In genomic region chr7:44868919-44869696, GRCm38 (mm10) we compare ENCODE assay signal across 8 mouse cellular contexts. TPM values are rescaled to one million over a fixed set of nuclear protein-coding genes. Genes with fewer than 3 reads are reported as not detected.
DNase-seq lines count a peak whose midpoint lies in the region; ATAC-seq and TF ChIP-seq lines count a peak whose summit lies in the region.

No protein-coding gene starts in this region.

- no peak for TF ChIP-seq CTCF in ES-Bruce4 (IDR thresholded peaks at IDR 0.05; ENCODE audit: low read depth, low read length)

- no peak for TF ChIP-seq EP300 in ES-Bruce4 (IDR thresholded peaks at IDR 0.05; ENCODE audit: insufficient read depth, low read depth, low read length)

- WGBS in embryonic facial prominence, embryonic 14.5 days = 1% methylated on average over 61 of the region's 108 CpGs
- under 1% methylated on average over 105 of the region's 108 CpGs for WGBS in heart, embryonic 16.5 days

- peak; percentile 83 for DNase-seq in adrenal gland, postnatal 14 days
- DNase-seq in embryonic facial prominence, embryonic 14.5 days (ENCODE audit: low spot score) = peak; percentile 89
- peak; percentile 81 to 89 for DNase-seq in kidney, postnatal 4 days
- DNase-seq in mesoderm, embryonic 11.5 days (ENCODE audit: low read depth, low spot score) = peak; percentile 73
- DNase-seq in splenic B cell, adult 2 months (ENCODE audit: low read depth, low spot score) = peak; percentile 60
- no peak for DNase-seq in frontal cortex, postnatal 14 days (ENCODE audit: low spot score in 2 of 2)

- peak overlapping the region; percentile 52 for H3K4me3 ChIP-seq in ES-Bruce4 (ENCODE audit: low read depth, low read length)
- peak overlapping the region; percentile 100 for H3K4me3 ChIP-seq in embryonic facial prominence, embryonic 14.5 days (ENCODE audit: low read depth, low read length)
- H3K4me3 ChIP-seq in heart, embryonic 16.5 days (ENCODE audit: low read length) = peak overlapping the region; percentile 94

- H3K27me3 ChIP-seq in ES-Bruce4 (ENCODE audit: control insufficient read depth, insufficient read depth, low read length, poor library complexity, severe bottlenecking) = no peaks in the 10 kb centered on the region
- no peaks in the 10 kb centered on the region for H3K27me3 ChIP-seq in embryonic facial prominence, embryonic 14.5 days (replicated peaks; ENCODE audit: control insufficient read depth, insufficient read depth, low read length)
- H3K27me3 ChIP-seq in heart, embryonic 16.5 days (ENCODE audit: control insufficient read depth, insufficient read depth, low read length) = no peaks in the 10 kb centered on the region
- H3K27me3 ChIP-seq in splenic B cell, adult 2 months (ENCODE audit: control insufficient read depth, insufficient read depth, low read length, poor library complexity, severe bottlenecking) = no peaks in the 10 kb centered on the region

- no peak for TF ChIP-seq POLR2A in ES-Bruce4 (IDR thresholded peaks at IDR 0.05; ENCODE audit: insufficient read depth, low read length)

- peak overlapping the region; percentile 99 for H3K9ac ChIP-seq in ES-Bruce4 (ENCODE audit: low read depth, poor library complexity, severe bottlenecking)
- H3K9ac ChIP-seq in embryonic facial prominence, embryonic 14.5 days (ENCODE audit: low read depth, low read length) = peak overlapping the region; percentile 100
- peak overlapping the region; percentile 100 for H3K9ac ChIP-seq in heart, embryonic 16.5 days (ENCODE audit: low read length)

- no peaks in the 10 kb centered on the region for H3K9me3 ChIP-seq in ES-Bruce4 (replicated peaks; ENCODE audit: control insufficient read depth, insufficient read depth, low read length, poor library complexity, severe bottlenecking)
- no peaks in the 10 kb centered on the region for H3K9me3 ChIP-seq in embryonic facial prominence, embryonic 14.5 days (ENCODE audit: control insufficient read depth, low read length)
- H3K9me3 ChIP-seq in heart, embryonic 16.5 days (replicated peaks; ENCODE audit: control insufficient read depth, low read length) = no peaks in the 10 kb centered on the region

- ATAC-seq in embryonic facial prominence, embryonic 14.5 days (ENCODE audit: low read depth) = peak; percentile 51
- ATAC-seq in heart, embryonic 16.5 days (replicated peaks; ENCODE audit: extremely low read depth, insufficient read depth, low FRiP score) = peak; percentile 52

- peak overlapping the region; percentile 95 for H3K4me2 ChIP-seq in embryonic facial prominence, embryonic 14.5 days (ENCODE audit: low read depth, low read length)
- H3K4me2 ChIP-seq in heart, embryonic 16.5 days (ENCODE audit: low read depth, low read length) = peak overlapping the region; percentile 90

- peaks cover 4% of the 10 kb centered on the region; the same call in 1 of the 2 replicates for H3K36me3 ChIP-seq in ES-Bruce4 (ENCODE audit: control insufficient read depth, insufficient read depth, low read length, poor library complexity, severe bottlenecking)
- peaks cover 30% of the 10 kb centered on the region for H3K36me3 ChIP-seq in embryonic facial prominence, embryonic 14.5 days (ENCODE audit: control insufficient read depth, insufficient read depth, low read length)
- H3K36me3 ChIP-seq in heart, embryonic 16.5 days (ENCODE audit: control insufficient read depth, insufficient read depth) = peaks cover 7% of the 10 kb centered on the region
- H3K36me3 ChIP-seq in splenic B cell, adult 2 months (ENCODE audit: control insufficient read depth, insufficient read depth, low read length, poor library complexity, severe bottlenecking) = no peaks in the 10 kb centered on the region

- H3K27ac ChIP-seq in ES-Bruce4 (ENCODE audit: insufficient read depth, low read length) = peak overlapping the region; percentile 53; the same call in 1 of the 2 replicates
- H3K27ac ChIP-seq in embryonic facial prominence, embryonic 14.5 days (replicated peaks; ENCODE audit: low read depth, low read length) = peak overlapping the region; percentile 100
- H3K27ac ChIP-seq in heart, embryonic 16.5 days (ENCODE audit: low read length) = peak overlapping the region; percentile 100

- peaks cover 2% of the 10 kb centered on the region for H3K4me1 ChIP-seq in ES-Bruce4 (ENCODE audit: control insufficient read depth, insufficient read depth, low read length)
- peaks cover 32% of the 10 kb centered on the region for H3K4me1 ChIP-seq in embryonic facial prominence, embryonic 14.5 days (ENCODE audit: control insufficient read depth, insufficient read depth, low read length)
- H3K4me1 ChIP-seq in heart, embryonic 16.5 days (ENCODE audit: control insufficient read depth, insufficient read depth, low read length) = peaks cover 55% of the 10 kb centered on the region

RNA-seq across cellular contexts. Expression of gene Ptov1, which starts 0.5 kb away (rescaled TPM):
- polyA plus RNA-seq in ES-Bruce4 (2011; ENCODE audit: insufficient read depth, insufficient read length, low read depth, missing spikeins) = 153 and 160 TPM in 2 replicates
- total RNA-seq in adrenal gland, postnatal 14 days (2021) = 239 and 241 TPM in 2 replicates
- polyA plus RNA-seq in embryonic facial prominence, embryonic 14.5 days (2014; fragmentation: Nextera tagmentation; extraction: Ambion mirVana) = 398 and 442 TPM in 2 replicates
- 210 and 269 TPM in 2 replicates for polyA plus RNA-seq in heart, embryonic 16.5 days (2015; fragmentation: Nextera tagmentation; extraction: Ambion mirVana)

RNA-seq across cellular contexts. Expression of gene Pnkp, which starts 12.2 kb away (rescaled TPM):
- polyA plus RNA-seq in ES-Bruce4 (2011; ENCODE audit: insufficient read depth, insufficient read length, low read depth, missing spikeins) = 22.3 and 30.3 TPM in 2 replicates
- total RNA-seq in adrenal gland, postnatal 14 days (2021) = 35.2 and 45.1 TPM in 2 replicates
- polyA plus RNA-seq in embryonic facial prominence, embryonic 14.5 days (2014; fragmentation: Nextera tagmentation; extraction: Ambion mirVana) = 23.4 and 27.7 TPM in 2 replicates
- polyA plus RNA-seq in heart, embryonic 16.5 days (2015; fragmentation: Nextera tagmentation; extraction: Ambion mirVana) = 27.7 and 28.0 TPM in 2 replicates

RNA-seq across cellular contexts. Expression of gene Tbc1d17, which starts 20.2 kb away (rescaled TPM):
- 33.9 and 46.7 TPM in 2 replicates for polyA plus RNA-seq in ES-Bruce4 (2011; ENCODE audit: insufficient read depth, insufficient read length, low read depth, missing spikeins)
- total RNA-seq in adrenal gland, postnatal 14 days (2021) = 58.8 and 66.1 TPM in 2 replicates
- polyA plus RNA-seq in embryonic facial prominence, embryonic 14.5 days (2014; fragmentation: Nextera tagmentation; extraction: Ambion mirVana) = 66.9 and 82.7 TPM in 2 replicates
- polyA plus RNA-seq in heart, embryonic 16.5 days (2015; fragmentation: Nextera tagmentation; extraction: Ambion mirVana) = 60.5 and 62.3 TPM in 2 replicates

RNA-seq across cellular contexts. Expression of gene Akt1s1, which starts 20.3 kb away (rescaled TPM):
- 38.1 and 38.3 TPM in 2 replicates for polyA plus RNA-seq in ES-Bruce4 (2011; ENCODE audit: insufficient read depth, insufficient read length, low read depth, missing spikeins)
- total RNA-seq in adrenal gland, postnatal 14 days (2021) = 90.6 and 104 TPM in 2 replicates
- polyA plus RNA-seq in embryonic facial prominence, embryonic 14.5 days (2014; fragmentation: Nextera tagmentation; extraction: Ambion mirVana) = 69.0 and 78.6 TPM in 2 replicates
- 103 and 104 TPM in 2 replicates for polyA plus RNA-seq in heart, embryonic 16.5 days (2015; fragmentation: Nextera tagmentation; extraction: Ambion mirVana)

RNA-seq across cellular contexts. Expression of gene Med25, which starts 23.4 kb away (rescaled TPM):
- polyA plus RNA-seq in ES-Bruce4 (2011; ENCODE audit: insufficient read depth, insufficient read length, low read depth, missing spikeins) = 54.0 and 65.6 TPM in 2 replicates
- 75.3 and 87.2 TPM in 2 replicates for total RNA-seq in adrenal gland, postnatal 14 days (2021)
- polyA plus RNA-seq in embryonic facial prominence, embryonic 14.5 days (2014; fragmentation: Nextera tagmentation; extraction: Ambion mirVana) = 62.5 and 64.2 TPM in 2 replicates
- polyA plus RNA-seq in heart, embryonic 16.5 days (2015; fragmentation: Nextera tagmentation; extraction: Ambion mirVana) = 89.4 and 96.0 TPM in 2 replicates

Comparison
In these comparisons a context has a peak if more than half of its experiments do, and no peak if none do; other contexts are left out.
1. DNase-seq: peak in adrenal gland, postnatal 14 days (single experiment), embryonic facial prominence, embryonic 14.5 days (single experiment), kidney, postnatal 4 days (2 of 2), mesoderm, embryonic 11.5 days (single experiment) and splenic B cell, adult 2 months (single experiment); none in frontal cortex, postnatal 14 days (0 of 2).
2. Peak in every context shown above with its lines, with median percentiles within 50 percentile points of each other: H3K27ac ChIP-seq, H3K4me3 ChIP-seq and H3K9ac ChIP-seq.